Mouse (Mus musculus): ENCODE results near the gene Slc12a7. TPM values are rescaled to one million over a fixed set of nuclear protein-coding genes. Genes with fewer than 3 reads are reported as not detected.
A peak's percentile ranks its signal among the peaks of the same experiment; 100 is the strongest.

Slc12a7 gene
- polyA plus RNA-seq, 1 experiment from 2014 or later = 14.3 TPM

DNA sequence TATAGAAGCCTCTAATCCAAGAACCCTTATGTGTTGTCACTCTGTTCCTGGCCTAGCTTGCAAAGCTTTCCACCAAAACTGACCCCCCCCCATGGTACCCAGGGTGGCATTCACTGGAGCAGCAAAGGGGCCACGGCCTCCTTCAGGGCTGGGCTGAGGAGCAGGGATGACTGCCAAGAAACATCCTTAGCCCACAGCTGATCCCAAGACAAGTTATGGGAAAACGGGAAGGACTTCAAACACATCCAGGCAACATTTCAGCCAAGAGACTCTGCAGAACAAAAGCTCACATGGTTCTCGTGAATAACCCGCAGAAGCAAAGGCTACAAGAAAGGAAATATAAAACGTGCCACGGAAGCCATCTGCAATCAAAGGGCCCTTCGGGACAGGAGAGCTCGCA, 94.3 kb downstream of the Slc12a7 start:
- ATAC-seq (ENCODE audit: insufficient number of reproducible peaks, low FRiP score, low TSS enrichment, low read depth) = no peak
- Histone ChIP-seq H3K27me3 (no peaks in the 10 kb centered on the region), H3K4me2 (no peak overlapping the region), H3K36me3 (peaks cover 15% of the 10 kb centered on the region), H3K27ac (peak overlapping the region; percentile 19; the same call in 1 of the 2 replicates), H3K9me3 (no peaks in the 10 kb centered on the region), H3K4me1 (peaks cover 19% of the 10 kb centered on the region), H3K9ac (no peak overlapping the region), H3K4me3 (no peak overlapping the region)
- WGBS = 31% methylated on average over 8 of the region's 8 CpGs

DNA sequence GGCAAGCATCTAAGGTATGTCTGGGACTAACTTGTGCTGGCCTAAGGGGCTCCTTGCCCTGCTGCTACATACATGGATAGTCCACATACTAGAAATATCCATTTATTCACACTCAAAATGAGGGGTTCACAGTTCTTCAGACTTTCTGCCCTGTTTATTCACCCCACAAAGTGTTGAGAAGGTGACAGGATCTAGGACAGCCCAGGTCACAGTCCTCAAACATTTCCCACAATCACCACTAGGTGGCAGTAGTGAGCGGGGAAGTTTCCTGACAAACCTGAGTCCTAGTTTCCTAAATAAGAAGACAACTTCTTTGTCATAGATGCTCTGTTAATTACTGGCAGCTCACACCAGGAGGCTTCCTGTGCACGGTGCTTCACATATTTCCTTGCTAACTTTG, 98.6 kb downstream of the Slc12a7 start:
- H3K27ac ChIP-seq = no peak overlapping the region
- no peaks in the 10 kb centered on the region for H3K36me3 ChIP-seq
- H3K9ac ChIP-seq = no peak overlapping the region
- no peaks in the 10 kb centered on the region for H3K27me3 ChIP-seq
- no peak for ATAC-seq (ENCODE audit: insufficient number of reproducible peaks, low FRiP score, low TSS enrichment, low read depth)
- H3K4me2 ChIP-seq = no peak overlapping the region
- H3K4me3 ChIP-seq = no peak overlapping the region
- H3K9me3 ChIP-seq = no peaks in the 10 kb centered on the region
- H3K4me1 ChIP-seq = peaks cover 57% of the 10 kb centered on the region
- 3% methylated on average over 2 of the region's 2 CpGs for WGBS

DNA sequence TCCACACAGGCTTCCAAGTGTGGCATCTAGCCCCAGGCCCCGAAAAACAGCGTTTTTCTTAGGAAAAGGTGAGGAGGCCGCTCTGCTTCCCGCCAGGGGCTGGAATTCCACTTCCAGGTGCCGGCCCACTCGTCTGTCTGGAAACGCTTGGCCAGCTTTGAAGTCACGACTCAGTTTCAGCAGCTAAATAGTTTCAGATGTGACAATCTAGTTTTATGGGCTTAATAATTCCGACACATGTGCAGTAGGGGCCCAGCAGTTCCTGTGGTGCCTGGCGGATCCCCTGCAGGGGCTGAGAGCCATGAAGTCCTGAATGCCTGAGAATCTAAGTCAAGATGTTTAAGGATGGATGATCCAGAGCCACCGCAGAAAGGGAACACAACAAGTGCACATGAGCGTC, 100.9 kb downstream of the Slc12a7 start:
- peak; percentile 77 for ATAC-seq (ENCODE audit: insufficient number of reproducible peaks, low FRiP score, low TSS enrichment, low read depth)
- 4% methylated on average over 12 of the region's 12 CpGs for WGBS
- Histone ChIP-seq H3K9ac (no peak overlapping the region), H3K4me1 (peaks cover 59% of the 10 kb centered on the region), H3K9me3 (no peaks in the 10 kb centered on the region), H3K36me3 (no peaks in the 10 kb centered on the region), H3K4me3 (no peak overlapping the region), H3K27ac (peak overlapping the region; percentile 80), H3K27me3 (no peaks in the 10 kb centered on the region), H3K4me2 (peak overlapping the region; percentile 12; the same call in 1 of the 2 replicates)

DNA sequence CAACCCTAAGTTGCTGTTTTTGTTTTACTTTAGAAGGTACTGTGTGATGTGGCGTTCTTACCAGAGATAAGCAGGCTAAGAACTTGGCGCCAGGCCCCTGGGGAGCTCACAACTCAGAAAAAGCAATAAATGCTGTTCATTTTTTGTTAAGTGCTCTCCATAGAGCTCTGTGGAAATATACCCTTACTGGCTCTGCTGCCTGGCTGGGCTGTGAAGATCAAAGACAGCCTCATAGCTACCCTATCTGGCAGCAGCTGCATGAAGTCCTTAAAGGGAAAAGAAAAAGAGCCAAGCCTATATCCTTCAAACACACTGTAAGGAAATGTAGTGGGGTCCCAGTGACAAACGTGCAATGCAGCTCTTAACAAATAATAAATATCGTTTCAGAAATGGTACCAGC, 102.9 kb downstream of the Slc12a7 start:
- Histone ChIP-seq H3K36me3 (no peaks in the 10 kb centered on the region), H3K27ac (peak overlapping the region; percentile 44; the same call in 1 of the 2 replicates), H3K9ac (no peak overlapping the region), H3K27me3 (no peaks in the 10 kb centered on the region), H3K9me3 (no peaks in the 10 kb centered on the region), H3K4me2 (no peak overlapping the region), H3K4me1 (peaks cover 59% of the 10 kb centered on the region), H3K4me3 (no peak overlapping the region)
- ATAC-seq (ENCODE audit: insufficient number of reproducible peaks, low FRiP score, low TSS enrichment, low read depth) = no peak
- 27% methylated on average over 4 of the region's 4 CpGs for WGBS

DNA sequence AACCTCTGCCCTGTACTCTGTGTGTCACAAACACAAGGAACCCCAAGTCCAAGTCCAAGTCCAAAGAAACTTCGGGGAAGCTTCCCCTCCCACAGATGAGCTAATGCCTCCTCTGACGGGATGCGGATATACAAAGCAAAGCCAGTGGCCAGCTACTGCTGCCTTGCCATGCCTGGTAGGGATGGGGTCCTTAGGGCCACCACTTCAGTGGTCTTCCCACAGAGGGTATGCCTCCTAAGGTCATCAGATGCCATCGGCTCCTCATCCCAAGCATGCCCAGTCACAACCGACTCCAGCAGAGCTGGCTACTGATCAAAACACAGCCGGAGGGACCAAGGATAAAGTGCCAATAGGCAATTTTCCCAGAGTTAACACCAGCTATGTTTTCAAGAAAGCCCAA, 103.6 kb downstream of the Slc12a7 start:
- Histone ChIP-seq H3K27ac (peak overlapping the region; percentile 44; the same call in 1 of the 2 replicates), H3K4me2 (no peak overlapping the region), H3K9me3 (no peaks in the 10 kb centered on the region), H3K36me3 (no peaks in the 10 kb centered on the region), H3K4me3 (no peak overlapping the region), H3K4me1 (peaks cover 55% of the 10 kb centered on the region), H3K9ac (no peak overlapping the region), H3K27me3 (no peaks in the 10 kb centered on the region)
- no peak for ATAC-seq (ENCODE audit: insufficient number of reproducible peaks, low FRiP score, low TSS enrichment, low read depth)
- WGBS = 51% methylated on average over 6 of the region's 6 CpGs

DNA sequence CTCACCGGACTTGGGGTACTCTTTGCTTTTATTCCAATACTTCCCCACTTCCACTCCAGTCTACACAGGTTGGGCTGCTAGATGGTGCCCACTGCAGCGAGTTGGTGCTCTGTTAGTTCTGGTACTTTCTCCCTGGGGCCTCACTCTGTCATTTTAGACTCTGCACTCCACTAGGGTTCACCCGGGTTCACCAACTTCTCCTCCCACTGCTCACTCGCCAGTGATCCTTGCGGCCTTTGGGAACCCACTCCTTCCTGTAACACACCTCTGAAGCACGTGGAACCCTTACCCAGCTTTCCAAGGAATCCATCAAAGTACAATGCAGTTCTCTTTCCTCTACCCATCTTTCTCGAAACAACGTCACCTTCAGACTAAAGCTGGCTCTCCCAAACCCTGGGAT, 104.8 kb downstream of the Slc12a7 start:
- Histone ChIP-seq H3K4me3 (no peak overlapping the region), H3K27ac (no peak overlapping the region), H3K36me3 (no peaks in the 10 kb centered on the region), H3K4me1 (peaks cover 54% of the 10 kb centered on the region), H3K9ac (no peak overlapping the region), H3K9me3 (no peaks in the 10 kb centered on the region), H3K4me2 (no peak overlapping the region), H3K27me3 (no peaks in the 10 kb centered on the region)
- 82% methylated on average over 8 of the region's 8 CpGs for WGBS
- ATAC-seq (ENCODE audit: insufficient number of reproducible peaks, low FRiP score, low TSS enrichment, low read depth) = no peak

DNA sequence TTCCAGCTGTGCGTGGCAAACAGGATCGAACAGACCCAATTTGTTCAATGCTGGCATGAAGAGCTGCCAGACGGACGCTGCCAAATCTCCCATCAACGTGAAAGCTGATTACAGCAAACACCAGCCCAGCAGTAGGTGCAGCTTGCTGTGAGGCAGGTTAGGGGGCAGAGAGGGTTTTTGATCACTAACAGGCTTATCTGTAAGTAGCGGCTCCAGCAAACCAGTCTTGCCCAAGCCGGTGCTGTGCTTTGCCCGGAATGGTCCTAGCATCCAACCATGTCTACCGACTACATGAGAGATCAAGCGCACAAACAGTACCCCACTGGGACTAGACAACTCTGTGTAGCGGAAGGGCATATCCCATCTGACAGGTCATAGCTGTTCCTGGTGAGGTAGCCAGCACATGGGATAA, 106.2 kb downstream of the Slc12a7 start:
- H3K27me3 ChIP-seq = no peaks in the 10 kb centered on the region
- 68% methylated on average over 11 of the region's 11 CpGs for WGBS
- H3K4me3 ChIP-seq = no peak overlapping the region
- no peak overlapping the region for H3K4me2 ChIP-seq
- no peaks in the 10 kb centered on the region for H3K9me3 ChIP-seq
- peaks cover 39% of the 10 kb centered on the region for H3K4me1 ChIP-seq
- H3K9ac ChIP-seq = no peak overlapping the region
- ATAC-seq (ENCODE audit: insufficient number of reproducible peaks, low FRiP score, low TSS enrichment, low read depth) = no peak
- H3K27ac ChIP-seq = no peak overlapping the region
- no peaks in the 10 kb centered on the region for H3K36me3 ChIP-seq

DNA sequence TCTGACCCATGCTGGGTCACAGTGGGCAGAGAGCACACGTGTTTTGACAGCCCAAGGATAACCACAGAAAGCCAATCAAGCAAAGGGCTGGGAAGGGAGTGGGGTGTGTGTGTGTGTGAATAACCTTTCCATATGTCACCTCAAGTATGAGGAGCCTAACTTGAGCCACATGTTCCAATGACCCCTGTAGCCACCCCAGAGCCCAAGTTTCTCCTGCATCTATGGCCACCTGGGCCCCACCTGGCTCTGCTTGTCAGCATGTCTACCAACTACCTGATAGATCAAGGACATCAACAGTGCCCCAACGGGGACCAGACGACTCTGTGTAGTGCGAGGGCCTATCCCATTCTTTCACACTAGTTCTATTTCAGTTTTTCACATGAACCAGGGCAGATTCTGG, 106.8 kb downstream of the Slc12a7 start:
- no peaks in the 10 kb centered on the region for H3K9me3 ChIP-seq
- H3K4me3 ChIP-seq = no peak overlapping the region
- H3K4me1 ChIP-seq = peaks cover 33% of the 10 kb centered on the region

DNA sequence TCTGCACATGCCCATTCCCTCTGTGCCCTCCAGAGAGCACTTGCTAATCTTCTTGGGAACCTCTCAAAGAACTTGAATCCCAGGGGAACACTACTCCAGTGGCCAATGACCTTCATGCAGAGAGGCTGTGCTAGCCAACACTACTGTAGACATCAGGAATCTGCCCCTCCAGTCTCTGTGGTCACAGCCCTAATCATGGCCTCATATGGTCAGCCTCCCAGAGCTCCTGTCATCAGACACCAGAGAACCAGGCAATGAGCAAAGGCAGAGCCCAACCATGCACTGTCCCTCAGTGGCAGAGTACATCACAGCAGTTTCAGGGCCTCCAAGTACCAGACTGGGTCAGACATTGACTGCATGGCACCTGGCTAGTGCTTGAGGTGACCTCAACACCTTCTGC, 109.8 kb downstream of the Slc12a7 start:
- no peaks in the 10 kb centered on the region for H3K36me3 ChIP-seq
- H3K4me3 ChIP-seq = no peak overlapping the region
- H3K27me3 ChIP-seq = peaks cover 16% of the 10 kb centered on the region
- H3K9ac ChIP-seq = no peak overlapping the region
- H3K9me3 ChIP-seq = no peaks in the 10 kb centered on the region
- no peak overlapping the region for H3K27ac ChIP-seq
- ATAC-seq (ENCODE audit: insufficient number of reproducible peaks, low FRiP score, low TSS enrichment, low read depth) = no peak
- peaks cover 18% of the 10 kb centered on the region for H3K4me1 ChIP-seq
- no peak overlapping the region for H3K4me2 ChIP-seq

More for the DNA sequence above, 106.8 kb downstream of the Slc12a7 start:
- Histone ChIP-seq H3K4me2 (no peak overlapping the region), H3K27me3 (no peaks in the 10 kb centered on the region; the same call in 1 of the 2 replicates), H3K36me3 (no peaks in the 10 kb centered on the region), H3K9ac (no peak overlapping the region), H3K27ac (no peak overlapping the region)
- no peak for ATAC-seq (ENCODE audit: insufficient number of reproducible peaks, low FRiP score, low TSS enrichment, low read depth)
- WGBS = 76% methylated on average over 4 of the region's 4 CpGs

DNA sequence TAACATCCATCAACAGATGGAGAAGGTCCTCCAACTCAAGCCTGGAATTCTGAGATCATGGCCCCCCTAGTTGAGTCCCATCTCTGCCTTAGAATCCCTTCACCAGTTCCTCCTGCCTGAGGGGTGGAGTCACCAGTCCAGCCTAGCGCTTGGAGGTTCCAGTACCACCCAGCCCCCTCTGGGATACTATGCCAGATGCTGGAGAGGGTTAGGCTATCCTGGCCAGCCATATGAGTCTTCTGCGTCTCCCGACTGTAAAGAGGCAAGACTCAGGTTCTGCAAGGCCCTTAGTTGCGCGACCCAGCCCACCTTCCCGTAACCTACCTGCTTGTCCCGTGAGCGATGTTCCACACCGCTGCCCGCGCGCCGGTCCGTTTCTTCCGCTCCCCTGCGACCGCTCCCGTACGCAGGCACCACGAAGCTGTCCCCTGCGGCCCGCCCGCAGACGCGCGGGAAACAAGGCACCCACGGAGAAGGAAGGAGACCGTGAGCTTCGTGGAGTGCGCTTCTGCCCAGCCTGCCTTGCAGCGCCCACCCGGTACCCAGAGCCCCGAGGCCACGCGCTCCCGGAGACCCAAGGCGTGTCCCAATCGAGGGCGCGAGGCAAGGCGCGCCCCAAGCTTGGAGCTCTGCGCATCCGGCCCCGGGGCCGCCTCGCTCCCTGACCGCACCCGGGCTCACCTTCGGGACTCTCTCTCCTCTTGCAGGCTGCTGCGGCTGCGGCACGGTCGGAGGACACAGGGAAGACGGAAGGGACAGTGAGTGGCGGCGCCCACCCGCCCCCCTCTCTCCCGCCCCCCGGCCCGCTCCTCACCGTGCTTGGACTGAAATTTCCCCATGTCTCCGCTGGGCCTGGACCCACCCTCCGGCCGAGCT, 113.9 kb downstream of the Slc12a7 start:
- Histone ChIP-seq H3K4me1 (peaks cover 15% of the 10 kb centered on the region), H3K36me3 (no peaks in the 10 kb centered on the region), H3K27ac (no peak overlapping the region), H3K4me2 (peak overlapping the region; percentile 91), H3K27me3 (peaks cover 16% of the 10 kb centered on the region), H3K9ac (peak overlapping the region; percentile 67), H3K9me3 (no peaks in the 10 kb centered on the region), H3K4me3 (peak overlapping the region; percentile 66)
- 0 out of 2 replicates have a peak, but pooled peaks have one; percentile 15 for ATAC-seq (ENCODE audit: insufficient number of reproducible peaks, low FRiP score, low TSS enrichment, low read depth)
- under 1% methylated on average over 58 of the region's 65 CpGs for WGBS

DNA sequence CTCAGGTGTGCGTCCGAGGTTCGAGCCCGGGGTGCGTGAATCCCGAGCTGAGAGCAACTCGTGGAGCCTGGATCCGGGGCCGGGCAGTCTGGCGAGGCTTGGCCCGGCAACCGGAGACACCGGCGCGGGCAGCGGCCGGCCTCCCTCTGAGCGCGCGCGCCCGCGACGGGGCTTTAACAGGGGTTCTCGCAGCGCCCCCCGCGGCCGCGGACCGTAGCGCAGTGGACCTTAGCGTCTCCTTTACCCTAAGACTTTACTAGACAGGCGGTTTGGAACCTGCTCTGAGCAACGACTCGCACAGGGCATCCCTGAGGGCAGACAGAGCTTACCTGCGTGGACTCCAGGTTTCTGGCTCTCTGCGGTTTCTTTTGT, 114.6 kb downstream of the Slc12a7 start, which contains the start of gene Nkd2:
Nkd2 (minus strand) TSS at position 167 of the 372 bp plus-strand sequence.
- Histone ChIP-seq H3K27ac (no peak within 1 kb of the TSS), H3K4me1 (peaks cover 15% of the 10 kb centered on the region), H3K4me2 (peak within 1 kb of the TSS; percentile 91), H3K27me3 (peaks cover 16% of the 10 kb centered on the region), H3K4me3 (peak within 1 kb of the TSS; percentile 66), H3K9me3 (no peaks in the 10 kb centered on the region), H3K9ac (peak within 1 kb of the TSS; percentile 67), H3K36me3 (no peaks in the 10 kb centered on the region)
- under 1% methylated on average over 38 of the region's 38 CpGs for WGBS
- ATAC-seq (ENCODE audit: insufficient number of reproducible peaks, low FRiP score, low TSS enrichment, low read depth) = peak; percentile 69; the same call in 1 of the 2 replicates
